Mouse (Mus musculus) kidney, postnatal 14 days (tissue): ENCODE measurements at regions not wholly inside any gene's neighbourhood (a gene's known extent, or its start where the extent isn't known, plus 50 kb on each side); places are given as distances from the start of the nearest gene placed in this dataset.
A peak's percentile ranks its signal among the peaks of the same experiment; 100 is the strongest.
"Not testable (repeated sequence)": the region's sequence is repeated elsewhere in the genome, so short reads cannot be mapped to it uniquely, and the experiment has no call there.

Source experiments
- DNase-seq: peaks from one replicate; pipeline ENCODE4 v3.0.0; 2022; ENCODE audit warnings: mixed read lengths

GRCm38 (mm10) chr14:33691690-33692089 is 102.7 kb downstream of the Ptpn20 start:
- peak; percentile 89 for DNase-seq

DNA sequence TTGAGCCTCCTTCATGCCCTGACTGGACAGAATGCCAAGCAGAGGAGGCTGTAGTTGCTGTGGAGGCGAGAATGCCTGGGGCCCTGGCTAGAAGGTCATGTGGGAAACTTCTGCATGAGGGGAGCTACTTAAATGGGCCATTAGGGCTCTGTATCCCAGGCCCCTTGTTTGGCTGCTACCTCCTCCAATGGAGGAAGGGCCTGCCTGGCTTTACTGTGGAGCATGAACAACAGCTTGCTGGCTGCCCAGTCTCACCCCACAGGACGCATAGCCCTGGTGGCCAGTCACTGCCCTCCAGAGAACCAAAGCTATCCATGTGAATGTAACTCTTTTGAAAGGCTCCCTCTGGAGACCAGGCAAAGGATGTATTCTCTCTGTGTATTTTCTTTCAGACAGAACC is 105.2 kb downstream of the Ptpn20 start:
- DNase-seq = no peak

DNA sequence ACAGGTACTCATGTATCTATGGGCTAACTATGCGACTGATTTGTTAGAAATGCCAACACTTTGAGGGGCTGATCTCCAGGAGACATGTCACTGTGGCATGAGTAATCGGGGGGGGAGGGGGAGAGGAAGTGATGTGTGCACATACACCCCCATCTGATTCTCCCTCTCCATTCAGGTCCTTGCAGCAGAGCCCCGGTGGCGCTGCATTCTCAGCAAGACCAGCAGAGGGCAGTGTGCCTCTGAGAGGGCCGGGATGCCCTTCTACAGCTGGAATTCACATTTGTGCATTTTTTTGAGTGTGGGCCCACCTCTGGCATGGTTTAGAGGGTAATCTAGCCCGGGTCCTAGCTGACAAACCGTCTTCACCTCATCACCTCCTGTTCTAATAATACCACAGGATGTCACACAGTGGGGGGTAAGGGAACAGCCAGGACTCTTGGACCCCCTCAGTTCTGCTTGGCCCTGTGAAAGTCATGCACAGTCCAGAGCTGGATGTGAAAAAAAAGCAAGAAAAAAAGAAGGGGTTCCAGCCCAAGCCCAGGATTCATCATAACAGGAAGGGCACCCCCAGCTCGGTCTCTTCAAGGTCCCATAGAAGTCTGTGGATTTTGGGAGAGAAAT is 106.5 kb downstream of the Ptpn20 start:
- DNase-seq = peak; percentile 83

DNA sequence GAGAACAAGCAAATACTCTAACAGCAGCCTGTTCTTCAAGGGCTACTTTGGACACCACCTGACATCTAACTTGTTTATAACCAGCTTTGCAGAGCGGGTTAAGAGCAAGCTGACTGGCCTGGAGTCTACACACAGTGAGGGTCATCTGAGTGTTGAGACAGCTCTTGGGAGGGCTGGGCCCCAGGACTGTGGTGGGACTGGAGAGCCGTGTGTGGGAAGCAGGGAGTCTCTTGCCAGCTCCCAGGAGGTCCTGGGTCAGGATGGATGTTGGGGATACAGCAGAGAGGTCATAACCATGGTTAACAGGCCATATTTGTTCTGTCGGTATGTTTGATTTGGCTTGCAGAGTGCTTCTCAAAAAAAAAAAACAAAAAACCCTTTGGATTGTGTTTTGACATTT is 107.8 kb downstream of the Ptpn20 start:
- DNase-seq = peak; percentile 45

GRCm38 (mm10) chr14:33699777-33700438 is 110.9 kb downstream of the Ptpn20 start:
- DNase-seq = no peak

DNA sequence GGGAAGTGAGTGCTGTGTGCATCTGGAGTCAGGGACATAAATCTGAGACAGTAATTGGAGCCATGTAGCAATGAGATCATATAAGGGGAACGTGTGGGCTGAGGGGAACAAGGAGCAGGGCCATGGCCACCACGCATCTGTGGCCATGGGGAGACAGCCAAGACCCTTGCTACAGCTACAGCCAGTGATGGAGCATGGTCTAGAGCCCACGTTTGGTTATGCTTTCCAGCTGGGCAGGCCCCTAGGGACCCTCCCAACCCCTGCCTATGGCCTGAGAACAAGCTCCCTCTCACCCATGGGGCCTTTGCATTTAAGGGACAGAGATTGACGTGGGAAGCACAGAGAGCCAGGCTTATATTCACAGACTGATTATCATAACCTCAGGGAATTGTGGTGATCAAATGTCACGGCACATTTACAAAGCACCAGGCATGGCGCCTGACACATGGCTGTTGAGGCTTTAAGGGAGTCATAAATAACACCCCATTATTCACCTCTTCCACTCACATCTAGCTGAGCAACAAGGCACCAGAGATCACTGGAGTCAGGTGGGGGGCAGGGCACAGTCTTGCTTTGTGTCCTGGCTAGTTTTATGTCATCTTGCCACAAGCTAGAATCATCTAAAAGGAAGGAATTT is 118.8 kb downstream of the Ptpn20 start:
- DNase-seq = no peak

DNA sequence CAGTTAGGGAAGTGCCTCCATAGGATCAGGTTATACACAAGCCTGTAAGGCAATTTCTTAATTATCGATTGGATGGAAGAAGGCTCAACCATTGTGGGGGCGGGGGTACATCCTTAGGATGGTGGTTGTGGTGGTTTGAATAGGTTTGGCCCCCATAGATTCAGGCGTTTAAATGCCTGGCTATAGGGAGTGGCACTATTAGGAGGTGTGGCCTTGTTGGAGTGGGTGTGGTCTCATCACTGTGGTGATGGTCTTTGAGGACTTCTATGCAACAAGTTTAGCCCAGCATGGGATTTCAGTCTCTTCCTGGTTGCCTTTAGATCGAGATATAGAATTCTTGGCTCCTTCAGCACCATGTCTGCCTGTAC is 119.3 kb downstream of the Ptpn20 start:
- no peak for DNase-seq

- no peak for DNase-seq
These were observed 123.5 kb downstream of the Ptpn20 start for GRCm38 (mm10) chr14:33712458-33712857.

- no peak for DNase-seq
These were observed 130.6 kb downstream of the Ptpn20 start for GRCm38 (mm10) chr14:33719651-33720050.

- DNase-seq = not testable (repeated sequence)
These were observed 133.6 kb downstream of the Ptpn20 start for GRCm38 (mm10) chr14:33722379-33723145.

GRCm38 (mm10) chr14:33726500-33726899 is 137.5 kb downstream of the Ptpn20 start:
- no peak for DNase-seq

DNA sequence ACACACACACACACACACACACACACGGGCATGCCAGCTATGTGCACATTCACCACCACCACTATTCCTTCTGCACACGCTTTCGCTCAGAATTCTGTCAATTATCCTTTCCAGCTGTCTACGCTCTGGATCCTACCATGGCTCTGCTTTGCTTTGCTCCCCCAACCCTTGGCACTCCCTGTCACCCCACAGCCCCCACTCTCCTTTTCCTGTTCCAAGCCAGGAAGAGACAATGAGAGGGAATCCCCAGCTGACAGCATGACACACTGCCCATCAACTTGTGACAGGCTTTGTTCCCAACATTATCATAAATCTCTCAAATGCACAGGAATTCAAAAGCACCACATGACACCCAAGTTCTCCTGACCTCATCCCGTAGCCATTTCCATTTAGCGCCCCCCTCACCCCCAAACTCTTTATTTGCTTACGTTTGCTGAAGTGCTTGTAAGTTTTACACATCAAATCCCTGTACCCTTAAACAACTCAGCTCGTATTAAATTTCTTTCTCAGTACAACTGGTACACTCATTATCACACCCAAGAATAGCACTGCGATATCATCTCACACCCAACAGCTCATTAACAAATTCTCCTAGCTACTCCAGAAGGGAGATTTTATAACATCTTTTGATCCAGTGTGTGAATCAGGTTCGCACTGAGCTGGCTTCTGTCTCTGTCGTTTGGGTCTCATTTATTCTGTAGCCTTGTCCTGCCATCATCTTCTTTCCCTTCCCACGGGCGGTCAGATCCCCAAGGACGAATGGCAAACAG is 140.3 kb downstream of the Ptpn20 start:
- no peak for DNase-seq

DNA sequence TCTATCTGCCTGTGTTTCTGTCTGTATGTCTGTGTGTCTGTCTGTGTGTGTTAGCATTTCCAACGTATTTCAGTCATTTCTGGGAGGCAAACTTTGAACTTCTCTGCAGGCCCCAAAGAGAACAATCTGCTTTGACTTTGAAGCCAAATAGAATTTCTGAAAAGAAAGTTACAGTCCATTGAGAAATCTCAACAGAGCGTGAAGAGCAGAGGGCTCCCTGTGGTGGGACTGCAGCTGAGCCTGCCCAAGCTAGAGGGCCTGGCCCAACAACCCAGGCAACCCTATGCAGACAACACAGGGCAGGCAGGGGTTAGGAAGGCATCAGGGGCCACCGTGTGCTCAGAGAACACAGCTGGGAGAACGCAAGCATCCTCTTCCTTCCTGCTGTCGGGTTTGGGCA is 143.7 kb downstream of the Ptpn20 start:
- DNase-seq = peak; percentile 39

- DNase-seq = peak; percentile 77
These were observed 145.5 kb downstream of the Ptpn20 start for GRCm38 (mm10) chr14:33734446-33735043.

- no peak for DNase-seq
These were observed 146.6 kb downstream of the Ptpn20 start for GRCm38 (mm10) chr14:33735653-33736052.

- no peak for DNase-seq
These were observed 157.2 kb downstream of the Ptpn20 start for GRCm38 (mm10) chr14:33746181-33746580.

- no peak for DNase-seq
These were observed 163.7 kb upstream of the Gdf10 start for GRCm38 (mm10) chr14:33759656-33760055.

DNA sequence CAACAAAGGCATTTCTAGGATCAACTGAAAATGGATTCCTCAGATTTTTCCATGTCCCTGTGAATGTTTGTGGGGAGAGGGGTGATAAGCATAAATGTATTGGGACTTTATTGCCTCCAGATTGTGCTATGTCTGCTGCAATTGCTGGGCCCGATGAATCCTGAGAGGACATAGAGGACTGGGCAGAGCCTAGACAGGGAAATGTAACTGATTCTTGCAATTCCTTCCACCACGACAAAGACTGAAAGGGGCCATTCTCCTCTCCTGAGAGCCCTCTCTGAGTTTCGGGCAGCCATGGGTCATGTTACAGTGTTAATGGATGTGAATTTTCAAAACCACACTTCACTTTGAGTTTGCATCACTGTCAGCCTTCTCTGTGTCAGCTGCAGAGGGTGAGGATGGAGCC is 159.7 kb upstream of the Gdf10 start:
- DNase-seq = no peak

GRCm38 (mm10) chr14:33765767-33766166 is 157.6 kb upstream of the Gdf10 start:
- no peak for DNase-seq

- no peak for DNase-seq
These were observed 151.0 kb upstream of the Gdf10 start for GRCm38 (mm10) chr14:33772374-33772773.

DNA sequence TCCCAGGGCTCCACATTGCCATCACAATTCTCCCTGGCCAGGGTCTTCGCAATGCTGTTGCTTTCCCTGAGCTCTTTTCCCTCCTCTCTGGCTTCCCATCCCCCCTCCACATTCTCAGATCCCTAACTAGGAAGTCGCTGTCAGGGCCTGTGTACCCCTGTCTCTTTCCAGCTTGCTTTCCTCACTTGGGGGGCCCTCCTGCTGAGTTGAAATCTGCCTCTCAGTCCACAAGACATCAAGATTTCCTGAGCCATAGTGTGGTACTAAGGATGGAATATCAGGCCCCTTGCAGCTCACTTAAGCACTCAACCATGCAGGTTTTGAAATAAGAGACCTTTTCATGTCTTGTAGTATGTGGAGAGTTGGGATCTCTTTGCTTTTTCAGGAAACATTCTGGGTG is 133.8 kb upstream of the Gdf10 start:
- no peak for DNase-seq

- peak; percentile 57 for DNase-seq
These were observed 129.1 kb upstream of the Gdf10 start for GRCm38 (mm10) chr14:33794262-33794661.
